Mouse (Mus musculus) hindbrain, embryonic 13.5 days (tissue): ENCODE measurements around the gene Ly6g6c. TPM values are rescaled to one million over a fixed set of nuclear protein-coding genes. Genes with fewer than 3 reads are reported as not detected.

Source experiments
- ATAC-seq: fragments of 200-750 bp; cut with Nextera tagmentation; 2 replicates; pipeline ENCODE4 v1.8.0; 2017; ENCODE audit warnings: moderate TSS enrichment; ENCODE audit not compliant: low FRiP score
- H3K27ac ChIP-seq: fragments of 300-500 bp; sonication (generic); 2 replicates; pipeline ENCODE4 v1.5.1; 2015; ENCODE audit warnings: inconsistent platforms, mild to moderate bottlenecking, moderate library complexity
- H3K27me3 ChIP-seq: fragments of 300-500 bp; sonication (generic); 2 replicates; pipeline ENCODE4 v1.6.1; 2015; ENCODE audit warnings: mild to moderate bottlenecking, inconsistent platforms
- H3K36me3 ChIP-seq: fragments of 300-500 bp; sonication (generic); 2 replicates; pipeline ENCODE4 v1.6.1; 2015; ENCODE audit warnings: mild to moderate bottlenecking, inconsistent platforms
- H3K4me1 ChIP-seq: fragments of 300-500 bp; sonication (generic); replicated peaks from 2 replicates; pipeline ENCODE4 v1.6.1; 2015; ENCODE audit warnings: inconsistent platforms
- H3K4me2 ChIP-seq: fragments of 300-500 bp; sonication (generic); 2 replicates; pipeline ENCODE4 v1.6.1; 2015; ENCODE audit warnings: inconsistent platforms, mild to moderate bottlenecking, moderate library complexity
- H3K4me3 ChIP-seq: fragments of 300-500 bp; sonication (generic); 2 replicates; pipeline ENCODE4 v1.5.1; 2015; ENCODE audit warnings: mild to moderate bottlenecking, inconsistent platforms
- H3K9ac ChIP-seq: fragments of 300-500 bp; sonication (generic); 2 replicates; pipeline ENCODE4 v1.6.1; 2015; ENCODE audit warnings: mild to moderate bottlenecking, inconsistent platforms
- H3K9me3 ChIP-seq: fragments of 300-500 bp; sonication (generic); 2 replicates; pipeline ENCODE4 v1.6.1; 2016; ENCODE audit warnings: inconsistent platforms
- WGBS: fragments of 180-500 bp; shearing (Covaris S2); methylation state at CpG from one replicate; pipeline ENCODE4 v1.1.7; 2015; 5-methylcytosine and 5-hydroxymethylcytosine counted together
- polyA plus RNA-seq: library from polyadenylated mRNA; unstranded; fragments of >200 nt; fragmentation: Nextera tagmentation; extraction: Ambion mirVana; gene quantifications from 2 replicates; pipeline ENCODE4 v1.2.1, GENCODE M21; 2015

The Ly6g6c gene
- polyA plus RNA-seq, 1 experiment from 2014 or later = not detected

- Histone ChIP-seq H3K27me3 (peaks cover 67% of the 10 kb centered on the region), H3K9me3 (no peaks in the 10 kb centered on the region), H3K4me1 (peaks cover 41% of the 10 kb centered on the region), H3K27ac (no peak overlapping the region), H3K9ac (peak overlapping the region; percentile 36; the same call in 1 of the 2 replicates), H3K4me3 (no peak overlapping the region), H3K36me3 (peaks cover 30% of the 10 kb centered on the region), H3K4me2 (no peak overlapping the region)
- WGBS = 88% methylated on average over 3 of the region's 3 CpGs
- ATAC-seq = no peak
These were observed 1.7 kb upstream of the Ly6g6c start for GRCm38 (mm10) chr17:35063466-35063865.

- Histone ChIP-seq H3K9ac (peak overlapping the region; percentile 36), H3K27me3 (peaks cover 73% of the 10 kb centered on the region), H3K4me3 (peak overlapping the region; percentile 24), H3K4me2 (peak overlapping the region; percentile 53), H3K36me3 (peaks cover 30% of the 10 kb centered on the region), H3K27ac (no peak overlapping the region), H3K9me3 (no peaks in the 10 kb centered on the region), H3K4me1 (peaks cover 38% of the 10 kb centered on the region)
- 42% methylated on average over 10 of the region's 10 CpGs for WGBS
- no peak for ATAC-seq
These were observed 760 bp upstream of the Ly6g6c start for GRCm38 (mm10) chr17:35064378-35064877.

DNA sequence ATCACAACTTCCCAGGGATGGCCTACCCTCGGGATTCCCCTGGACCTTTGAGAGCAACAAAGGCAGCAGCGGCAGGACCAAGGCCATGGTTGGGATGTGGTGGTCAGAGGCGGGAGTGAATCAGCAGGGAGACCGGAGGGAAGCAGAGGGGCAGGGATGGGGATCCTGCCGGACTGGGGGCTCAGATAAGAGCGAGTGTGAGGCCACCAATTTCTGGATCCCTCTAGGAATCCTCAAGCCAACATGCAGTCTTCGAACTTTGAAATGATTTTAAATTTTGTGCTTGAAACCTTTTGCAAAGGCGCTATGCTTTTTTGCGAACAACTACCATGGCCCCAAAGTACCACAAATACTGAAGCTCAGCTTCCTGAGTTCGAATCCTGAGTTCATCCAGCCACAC, 896 bp downstream of the Ly6g6c start, which contains the start of gene Mpig6b:
Gene Mpig6b (minus strand): TSS at position 101 of the 400 bp plus-strand sequence.
- Histone ChIP-seq H3K9me3 (no peaks in the 10 kb centered on the region), H3K4me3 (peak within 1 kb of the TSS; percentile 24), H3K27ac (no peak within 1 kb of the TSS), H3K4me2 (peak within 1 kb of the TSS; percentile 53), H3K4me1 (peaks cover 23% of the 10 kb centered on the region), H3K27me3 (peaks cover 73% of the 10 kb centered on the region), H3K36me3 (peaks cover 22% of the 10 kb centered on the region), H3K9ac (peak within 1 kb of the TSS; percentile 57)
- 47% methylated on average over 10 of the region's 10 CpGs for WGBS
- no peak for ATAC-seq

- H3K4me1 ChIP-seq = peaks cover 16% of the 10 kb centered on the region
- WGBS = 87% methylated on average over 17 of the region's 17 CpGs
- H3K36me3 ChIP-seq = peaks cover 4% of the 10 kb centered on the region
- H3K9ac ChIP-seq = no peak overlapping the region
- ATAC-seq = no peak
- H3K27me3 ChIP-seq = peaks cover 56% of the 10 kb centered on the region
- no peak overlapping the region for H3K4me2 ChIP-seq
- no peaks in the 10 kb centered on the region for H3K9me3 ChIP-seq
- H3K27ac ChIP-seq = no peak overlapping the region
- H3K4me3 ChIP-seq = no peak overlapping the region
These were observed 3.2 kb downstream of the Ly6g6c start for GRCm38 (mm10) chr17:35068213-35068914.

DNA sequence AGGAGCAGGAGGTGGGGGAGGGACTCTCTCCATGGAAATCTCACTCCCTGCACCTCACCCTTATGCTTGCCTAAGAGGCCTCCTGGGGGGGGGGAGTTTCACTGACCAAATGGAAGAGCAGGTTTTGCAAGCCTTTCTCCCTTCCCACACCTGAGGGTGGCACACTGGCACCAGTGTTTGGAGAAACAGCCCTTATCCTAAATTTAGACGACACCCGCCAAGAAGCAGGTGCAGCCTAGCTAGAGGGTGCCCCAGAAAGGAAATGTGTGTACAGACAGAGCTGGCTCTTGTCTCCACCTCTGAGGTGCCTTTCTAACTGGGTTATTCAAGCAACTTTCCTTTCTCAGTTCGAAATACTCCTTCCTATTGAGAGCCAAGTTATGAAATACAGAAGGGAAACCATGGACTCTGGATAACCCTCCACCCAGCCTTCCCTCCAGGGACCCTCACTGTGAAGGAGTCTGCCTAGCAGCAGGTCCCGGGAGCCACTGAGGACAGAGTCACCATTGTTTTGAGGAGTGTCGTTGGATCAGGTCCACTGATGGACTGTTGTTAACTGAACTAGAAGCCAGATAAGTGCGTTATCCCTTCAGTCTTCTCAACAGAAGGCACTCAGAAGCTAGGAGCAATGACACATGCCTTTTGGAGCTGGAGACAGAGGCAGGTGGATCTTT, 5.5 kb downstream of the Ly6g6c start:
- H3K27ac ChIP-seq = no peak overlapping the region
- peaks cover 33% of the 10 kb centered on the region for H3K27me3 ChIP-seq
- ATAC-seq = no peak
- WGBS = 59% methylated on average over 6 of the region's 6 CpGs
- H3K9me3 ChIP-seq = no peaks in the 10 kb centered on the region
- no peak overlapping the region for H3K9ac ChIP-seq
- peaks cover under 1% of the 10 kb centered on the region; the same call in 1 of the 2 replicates for H3K4me1 ChIP-seq
- no peak overlapping the region for H3K4me3 ChIP-seq
- no peak overlapping the region for H3K4me2 ChIP-seq
- H3K36me3 ChIP-seq = no peaks in the 10 kb centered on the region

- 84% methylated on average over 9 of the region's 9 CpGs for WGBS
- H3K9me3 ChIP-seq = no peaks in the 10 kb centered on the region
- no peak overlapping the region for H3K9ac ChIP-seq
- no peak overlapping the region for H3K4me3 ChIP-seq
- H3K4me2 ChIP-seq = no peak overlapping the region
- peaks cover 25% of the 10 kb centered on the region for H3K27me3 ChIP-seq
- H3K4me1 ChIP-seq = no peaks in the 10 kb centered on the region
- no peaks in the 10 kb centered on the region for H3K36me3 ChIP-seq
- H3K27ac ChIP-seq = no peak overlapping the region
- ATAC-seq = no peak
These were observed 6.3 kb downstream of the Ly6g6c start for GRCm38 (mm10) chr17:35071454-35071853.

DNA sequence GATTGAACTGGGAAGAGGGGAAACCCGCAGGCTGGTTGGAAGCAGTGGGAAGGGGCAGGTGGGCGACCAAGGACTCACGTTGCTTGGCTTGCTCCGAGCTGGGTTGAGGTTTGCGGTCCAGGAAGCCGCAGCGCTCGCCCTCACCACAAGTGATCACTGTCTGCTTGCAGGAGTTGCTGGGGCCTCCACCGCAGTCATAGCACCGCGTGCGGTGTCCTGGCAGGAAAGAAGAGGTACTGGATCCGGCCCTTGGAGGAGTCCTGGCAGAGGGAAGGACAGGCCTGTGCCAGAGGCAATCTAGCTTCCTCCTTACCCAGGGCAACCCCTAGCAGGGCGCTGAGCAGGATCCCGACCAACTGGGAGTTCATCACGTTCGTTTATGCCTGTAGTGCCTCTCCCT, 8.9 kb downstream of the Ly6g6c start:
- 61% methylated on average over 17 of the region's 17 CpGs for WGBS
- ATAC-seq = no peak

GRCm38 (mm10) chr17:35076507-35077176, 11.5 kb downstream of the Ly6g6c start, which contains the start of gene Ly6g6e:
Gene Ly6g6e, plus strand, starts transcription at chr17:35076902.
- no peaks in the 10 kb centered on the region for H3K9me3 ChIP-seq
- 26% methylated on average over 10 of the region's 10 CpGs for WGBS
- no peak within 1 kb of the TSS for H3K27ac ChIP-seq
- no peaks in the 10 kb centered on the region for H3K36me3 ChIP-seq
- peak within 1 kb of the TSS; percentile 10; the same call in 1 of the 2 replicates for H3K4me3 ChIP-seq
- H3K9ac ChIP-seq = peak within 1 kb of the TSS; percentile 44
- ATAC-seq = no peak
- peaks cover 12% of the 10 kb centered on the region for H3K4me1 ChIP-seq
- peak within 1 kb of the TSS; percentile 44 for H3K4me2 ChIP-seq
- H3K27me3 ChIP-seq = no peaks in the 10 kb centered on the region

More for the DNA sequence above, 8.9 kb downstream of the Ly6g6c start:
- Histone ChIP-seq H3K4me3 (no peak overlapping the region), H3K4me2 (no peak overlapping the region), H3K9me3 (no peaks in the 10 kb centered on the region), H3K4me1 (peaks cover 12% of the 10 kb centered on the region), H3K9ac (peak overlapping the region; percentile 49; the same call in 1 of the 2 replicates), H3K27ac (no peak overlapping the region), H3K36me3 (no peaks in the 10 kb centered on the region), H3K27me3 (no peaks in the 10 kb centered on the region)

DNA sequence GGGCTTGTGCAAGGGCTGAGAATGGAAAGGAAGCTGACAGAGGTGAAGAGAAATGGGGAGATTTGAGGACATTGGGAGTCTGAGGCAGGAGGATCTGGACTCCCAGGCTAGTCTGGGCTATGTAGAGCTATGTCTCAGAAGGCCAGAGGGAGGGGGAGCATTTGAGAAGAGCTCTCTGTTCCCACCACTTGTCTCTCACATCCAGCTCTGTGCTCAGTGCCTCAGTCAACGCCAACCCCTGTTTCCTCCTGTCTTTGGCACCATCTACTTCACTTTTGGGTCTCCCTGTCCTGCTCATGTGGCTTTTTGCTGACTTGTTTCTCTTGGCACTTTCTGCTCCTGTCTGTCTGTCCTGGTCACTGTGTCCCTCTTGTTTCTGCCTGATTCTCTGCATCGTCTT, 12.1 kb downstream of the Ly6g6c start:
- no peaks in the 10 kb centered on the region for H3K9me3 ChIP-seq
- 40% methylated on average over 2 of the region's 2 CpGs for WGBS
- no peaks in the 10 kb centered on the region for H3K36me3 ChIP-seq
- H3K27ac ChIP-seq = no peak overlapping the region
- H3K4me2 ChIP-seq = peak overlapping the region; percentile 44
- H3K4me1 ChIP-seq = peaks cover 12% of the 10 kb centered on the region
- peak overlapping the region; percentile 44 for H3K9ac ChIP-seq
- no peak for ATAC-seq
- H3K27me3 ChIP-seq = no peaks in the 10 kb centered on the region
- no peak overlapping the region for H3K4me3 ChIP-seq

GRCm38 (mm10) chr17:35077786-35078233, 12.6 kb downstream of the Ly6g6c start, which contains the start of gene Ly6g6d:
Gene Ly6g6d, minus strand, starts transcription at chr17:35078065.
- ATAC-seq = no peak
- Histone ChIP-seq H3K9ac (peak within 1 kb of the TSS; percentile 44), H3K27me3 (no peaks in the 10 kb centered on the region), H3K27ac (no peak within 1 kb of the TSS; the same call in 1 of the 2 replicates), H3K4me2 (peak within 1 kb of the TSS; percentile 44), H3K4me1 (peaks cover 12% of the 10 kb centered on the region), H3K9me3 (no peaks in the 10 kb centered on the region), H3K4me3 (peak within 1 kb of the TSS; percentile 10; the same call in 1 of the 2 replicates), H3K36me3 (no peaks in the 10 kb centered on the region)
- 14% methylated on average over 14 of the region's 14 CpGs for WGBS

DNA sequence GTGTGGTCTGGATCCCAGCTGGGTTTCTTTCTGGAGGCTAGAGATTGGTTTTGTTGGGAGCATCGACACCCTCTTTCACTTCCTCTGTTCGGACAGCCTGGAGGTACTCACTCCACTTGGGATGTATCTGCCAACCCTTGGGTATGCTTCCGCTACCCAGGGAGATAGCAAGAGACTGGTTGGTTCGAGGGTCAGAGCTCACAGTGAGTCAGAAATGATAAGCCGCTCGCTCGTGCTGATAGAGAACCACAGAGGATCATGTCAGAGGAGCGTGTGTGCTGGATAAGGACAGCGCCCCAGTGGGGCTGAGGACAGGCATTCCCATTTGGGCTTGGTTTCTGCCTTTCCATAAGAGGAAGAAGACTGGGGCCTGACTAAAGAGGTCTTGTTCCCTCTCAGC, 14.6 kb downstream of the Ly6g6c start:
- H3K9me3 ChIP-seq = no peaks in the 10 kb centered on the region
- no peak for ATAC-seq
- H3K4me1 ChIP-seq = peaks cover 12% of the 10 kb centered on the region
- no peaks in the 10 kb centered on the region for H3K27me3 ChIP-seq
- H3K27ac ChIP-seq = no peak overlapping the region
- no peak overlapping the region for H3K9ac ChIP-seq
- 74% methylated on average over 9 of the region's 9 CpGs for WGBS
- no peaks in the 10 kb centered on the region for H3K36me3 ChIP-seq
- H3K4me2 ChIP-seq = no peak overlapping the region
- H3K4me3 ChIP-seq = no peak overlapping the region

DNA sequence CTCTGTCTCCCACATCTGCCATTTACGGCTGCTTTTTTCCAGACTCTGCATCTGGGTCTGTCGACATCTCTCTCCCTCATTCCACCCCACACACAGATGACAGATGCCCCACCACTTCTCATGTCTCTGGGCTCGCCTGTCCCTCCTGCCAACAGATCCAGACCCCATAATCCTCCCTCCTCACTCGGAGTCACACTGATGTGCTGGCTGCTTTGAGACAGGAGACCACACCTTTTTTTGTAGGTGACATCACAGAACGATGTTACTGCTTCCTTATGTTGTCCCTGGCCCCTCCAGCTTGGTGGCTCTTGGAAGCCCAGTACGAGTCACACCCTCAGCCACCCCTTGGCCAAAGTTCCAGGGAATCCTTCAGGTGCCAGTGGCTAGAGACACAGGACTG, 15.1 kb downstream of the Ly6g6c start:
- peaks cover 12% of the 10 kb centered on the region for H3K4me1 ChIP-seq
- no peak overlapping the region for H3K9ac ChIP-seq
- H3K4me3 ChIP-seq = no peak overlapping the region
- no peaks in the 10 kb centered on the region for H3K36me3 ChIP-seq
- no peak overlapping the region for H3K27ac ChIP-seq
- 71% methylated on average over 6 of the region's 6 CpGs for WGBS
- H3K27me3 ChIP-seq = no peaks in the 10 kb centered on the region
- H3K9me3 ChIP-seq = no peaks in the 10 kb centered on the region
- ATAC-seq = no peak
- H3K4me2 ChIP-seq = no peak overlapping the region
